Mouse (Mus musculus) cortical plate, adult 2 months (tissue): ENCODE data around the gene Lias. TPM values are rescaled to one million over a fixed set of nuclear protein-coding genes. Genes with fewer than 3 reads are reported as not detected.

ENCODE experiments used
- H3K27ac ChIP-seq: fragments of 200-500 bp; 2 replicates; pipeline ENCODE4 v1.5.1; 2012; ENCODE audit warnings: low read length, control low read depth, inconsistent platforms; ENCODE audit not compliant: insufficient read depth
- H3K4me1 ChIP-seq: fragments of 200-500 bp; 2 replicates; pipeline ENCODE4 v1.6.1; 2011; ENCODE audit warnings: low read length; ENCODE audit not compliant: control insufficient read depth, insufficient read depth
- H3K4me3 ChIP-seq: fragments of 200-500 bp; 2 replicates; pipeline ENCODE4 v1.5.1; 2011; ENCODE audit warnings: mild to moderate bottlenecking, low read length, control low read depth; ENCODE audit not compliant: insufficient read depth
- CTCF ChIP-seq: fragments of 200-500 bp; IDR thresholded peaks from 2 replicates; pipeline ENCODE4 v1.5.1; 2011; ENCODE audit warnings: mild to moderate bottlenecking, control low read depth, low read length; ENCODE audit not compliant: insufficient read depth; ENCODE audit errors: extremely low read depth
- POLR2A ChIP-seq: fragments of 200-500 bp; IDR thresholded peaks from 2 replicates; pipeline ENCODE4 v1.6.1; 2011; ENCODE audit warnings: mild to moderate bottlenecking, low read length, control low read depth; ENCODE audit not compliant: insufficient read depth; ENCODE audit errors: extremely low read depth
- polyA plus RNA-seq: library from polyadenylated mRNA; depleted of rRNA; stranded (reverse); fragments of >200 nt; gene quantifications from 2 replicates; pipeline ENCODE4 v1.2.3, GENCODE M21; 2012

Lias gene
- polyA plus RNA-seq, 1 experiment, result 40.6 TPM

- H3K27ac ChIP-seq, result no peak overlapping the region
- no peak overlapping the region for H3K4me3 ChIP-seq
- H3K4me1 ChIP-seq, result no peaks in the 10 kb centered on the region
- TF ChIP-seq POLR2A (no peak), CTCF (no peak)
Measured at GRCm38 (mm10) chr5:65424215-65424614, 32.9 kb downstream of the Lias start.

- H3K4me3 ChIP-seq, result no peak overlapping the region
- no peak for TF ChIP-seq POLR2A
- TF ChIP-seq CTCF, result no peak
- no peaks in the 10 kb centered on the region for H3K4me1 ChIP-seq
- H3K27ac ChIP-seq, result no peak overlapping the region
Measured at GRCm38 (mm10) chr5:65425251-65425650, 34.0 kb downstream of the Lias start.

- Histone ChIP-seq H3K4me3 (no peak overlapping the region), H3K4me1 (no peaks in the 10 kb centered on the region), H3K27ac (no peak overlapping the region)
- TF ChIP-seq POLR2A (no peak), CTCF (no peak)
Measured at GRCm38 (mm10) chr5:65428321-65428720, 37.0 kb downstream of the Lias start.

- TF ChIP-seq CTCF (no peak), POLR2A (no peak)
- no peak overlapping the region for H3K27ac ChIP-seq
- H3K4me1 ChIP-seq, result no peaks in the 10 kb centered on the region; the same call in 1 of the 2 replicates
- no peak overlapping the region for H3K4me3 ChIP-seq
Measured at GRCm38 (mm10) chr5:65429441-65429840, 38.1 kb downstream of the Lias start.

- H3K4me3 ChIP-seq, result peak overlapping the region; percentile 64
- TF ChIP-seq POLR2A (no peak), CTCF (no peak)
- peak overlapping the region; percentile 35; the same call in 1 of the 2 replicates for H3K27ac ChIP-seq
- H3K4me1 ChIP-seq, result no peaks in the 10 kb centered on the region; the same call in 1 of the 2 replicates
Measured at GRCm38 (mm10) chr5:65434471-65435362, 43.4 kb downstream of the Lias start.

GRCm38 (mm10) chr5:65435363-65435805, 44.1 kb downstream of the Lias start:
- Histone ChIP-seq H3K27ac (no peak overlapping the region; the same call in 1 of the 2 replicates), H3K4me1 (no peaks in the 10 kb centered on the region; the same call in 1 of the 2 replicates), H3K4me3 (peak overlapping the region; percentile 64)
- TF ChIP-seq CTCF, result no peak

GRCm38 (mm10) chr5:65435806-65436561, 44.7 kb downstream of the Lias start, which contains the start of gene Ugdh:
Ugdh (minus strand) TSS chr5:65435949.
- Histone ChIP-seq H3K4me3 (peak within 1 kb of the TSS; percentile 64), H3K27ac (peak within 1 kb of the TSS; percentile 67), H3K4me1 (no peaks in the 10 kb centered on the region; the same call in 1 of the 2 replicates)
- TF ChIP-seq POLR2A, result peak; percentile 95
- no peak for TF ChIP-seq CTCF

- TF ChIP-seq POLR2A (no peak), CTCF (no peak)
- H3K27ac ChIP-seq, result no peak overlapping the region
- no peaks in the 10 kb centered on the region; the same call in 1 of the 2 replicates for H3K4me1 ChIP-seq
- no peak overlapping the region for H3K4me3 ChIP-seq
Measured at GRCm38 (mm10) chr5:65438041-65438440, 46.7 kb downstream of the Lias start.

GRCm38 (mm10) chr5:65444981-65445380, 53.7 kb downstream of the Lias start:
- Histone ChIP-seq H3K4me1 (no peaks in the 10 kb centered on the region), H3K27ac (no peak overlapping the region), H3K4me3 (no peak overlapping the region)
- no peak for TF ChIP-seq CTCF
- TF ChIP-seq POLR2A, result no peak

GRCm38 (mm10) chr5:65446756-65447155, 55.5 kb downstream of the Lias start:
- TF ChIP-seq CTCF, result no peak
- Histone ChIP-seq H3K27ac (no peak overlapping the region), H3K4me1 (no peaks in the 10 kb centered on the region), H3K4me3 (no peak overlapping the region)
